Mouse (Mus musculus) kidney, embryonic 15.5 days (tissue): ENCODE data around the gene Uqcc2. TPM values are rescaled to one million over a fixed set of nuclear protein-coding genes. Genes with fewer than 3 reads are reported as not detected.

ENCODE experiments used
- ATAC-seq: fragments of 200-750 bp; cut with Nextera tagmentation; replicated peaks from 2 replicates; pipeline ENCODE4 v1.8.0; 2017; ENCODE audit warnings: moderate TSS enrichment; ENCODE audit not compliant: low FRiP score
- H3K27ac ChIP-seq: fragments of 300-500 bp; sonication (generic); 2 replicates; pipeline ENCODE4 v1.5.1; 2015; ENCODE audit warnings: mild to moderate bottlenecking, inconsistent platforms
- H3K27me3 ChIP-seq: fragments of 300-500 bp; sonication (generic); 2 replicates; pipeline ENCODE4 v1.6.1; 2015; ENCODE audit warnings: inconsistent platforms
- H3K36me3 ChIP-seq: fragments of 300-500 bp; sonication (generic); 2 replicates; pipeline ENCODE4 v1.6.1; 2015; ENCODE audit warnings: inconsistent platforms
- H3K4me1 ChIP-seq: fragments of 300-500 bp; sonication (generic); 2 replicates; pipeline ENCODE4 v1.6.1; 2015; ENCODE audit warnings: inconsistent platforms
- H3K4me2 ChIP-seq: fragments of 300-500 bp; sonication (generic); 2 replicates; pipeline ENCODE4 v1.6.1; 2015; ENCODE audit warnings: moderate library complexity, mild to moderate bottlenecking, inconsistent platforms
- H3K4me3 ChIP-seq: fragments of 300-500 bp; sonication (generic); replicated peaks from 2 replicates; pipeline ENCODE4 v1.5.1; 2015; ENCODE audit warnings: mild to moderate bottlenecking, inconsistent platforms
- H3K9ac ChIP-seq: fragments of 300-500 bp; sonication (generic); 2 replicates; pipeline ENCODE4 v1.6.1; 2015; ENCODE audit warnings: mild to moderate bottlenecking, inconsistent platforms
- H3K9me3 ChIP-seq: fragments of 300-500 bp; sonication (generic); replicated peaks from 2 replicates; pipeline ENCODE4 v1.6.1; 2016; ENCODE audit warnings: inconsistent platforms
- WGBS: fragments of 180-500 bp; shearing (Covaris S2); methylation state at CpG from one replicate; pipeline ENCODE4 v1.1.7; 2015; ENCODE audit warnings: mixed read lengths; 5-methylcytosine and 5-hydroxymethylcytosine counted together
- polyA plus RNA-seq: library from polyadenylated mRNA; unstranded; fragments of >200 nt; fragmentation: Nextera tagmentation; extraction: Ambion mirVana; gene quantifications from 2 replicates; pipeline ENCODE4 v1.2.1, GENCODE M21; 2015

Uqcc2 gene
- polyA plus RNA-seq, 1 experiment from 2014 or later, result 297 TPM

DNA sequence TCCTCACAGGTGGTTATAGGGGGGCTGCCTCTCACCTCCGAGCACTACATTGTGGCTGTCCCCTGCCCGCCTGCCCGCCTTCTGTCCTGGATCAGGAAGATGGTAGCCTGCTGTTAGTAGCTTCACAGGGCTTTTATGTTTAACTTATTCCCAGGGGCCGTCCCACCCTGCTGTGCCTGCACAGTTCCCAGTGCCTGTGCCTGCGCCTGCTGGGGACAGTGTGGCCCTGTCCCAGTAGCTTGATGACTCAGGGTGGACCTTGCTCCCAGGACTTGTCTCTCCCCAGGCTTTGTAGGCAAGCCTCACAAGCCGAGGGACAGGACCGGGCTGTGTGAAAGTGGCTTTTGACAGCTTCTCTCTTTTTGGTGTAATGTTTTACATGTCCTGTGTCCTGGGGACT lies 11.9 kb downstream of the Uqcc2 start:
- Histone ChIP-seq H3K27ac (no peak overlapping the region), H3K9ac (no peak overlapping the region)
- no peak; the same call in 1 of the 2 replicates for ATAC-seq

DNA sequence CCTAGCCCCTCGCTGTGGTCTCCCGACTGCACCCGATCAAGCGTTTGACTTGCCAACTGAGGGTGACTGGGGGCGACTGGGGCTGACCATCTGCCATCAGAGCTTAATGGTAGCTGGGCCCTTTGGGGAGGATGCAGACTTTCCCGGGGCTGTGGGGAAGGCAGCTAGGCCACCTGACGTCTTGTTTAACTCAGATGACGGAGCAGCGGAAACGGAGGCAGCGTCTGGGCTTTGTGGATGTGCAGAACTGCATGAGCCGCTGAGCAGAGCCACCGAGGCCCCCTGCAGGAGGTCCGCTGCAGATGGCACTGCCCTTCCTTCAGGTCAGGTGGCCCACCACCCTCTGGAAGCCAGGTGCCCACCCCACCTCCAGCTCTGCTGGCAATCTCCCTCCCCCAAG lies 12.4 kb downstream of the Uqcc2 start:
- Histone ChIP-seq H3K27ac (no peak overlapping the region), H3K9me3 (no peaks in the 10 kb centered on the region), H3K36me3 (peaks cover 80% of the 10 kb centered on the region), H3K27me3 (no peaks in the 10 kb centered on the region), H3K9ac (0 out of 2 replicates have a peak overlapping the region, but pooled peaks have one; percentile 29), H3K4me3 (no peak overlapping the region), H3K4me2 (no peak overlapping the region), H3K4me1 (peaks cover 36% of the 10 kb centered on the region)
- WGBS, result 53% methylated on average over 14 of the region's 14 CpGs
- ATAC-seq, result no peak

More for the DNA sequence above, 11.9 kb downstream of the Uqcc2 start:
- 84% methylated on average over 7 of the region's 7 CpGs for WGBS
- Histone ChIP-seq H3K4me3 (no peak overlapping the region), H3K4me1 (peaks cover 36% of the 10 kb centered on the region), H3K9me3 (no peaks in the 10 kb centered on the region), H3K27me3 (no peaks in the 10 kb centered on the region), H3K36me3 (peaks cover 76% of the 10 kb centered on the region), H3K4me2 (no peak overlapping the region)

DNA sequence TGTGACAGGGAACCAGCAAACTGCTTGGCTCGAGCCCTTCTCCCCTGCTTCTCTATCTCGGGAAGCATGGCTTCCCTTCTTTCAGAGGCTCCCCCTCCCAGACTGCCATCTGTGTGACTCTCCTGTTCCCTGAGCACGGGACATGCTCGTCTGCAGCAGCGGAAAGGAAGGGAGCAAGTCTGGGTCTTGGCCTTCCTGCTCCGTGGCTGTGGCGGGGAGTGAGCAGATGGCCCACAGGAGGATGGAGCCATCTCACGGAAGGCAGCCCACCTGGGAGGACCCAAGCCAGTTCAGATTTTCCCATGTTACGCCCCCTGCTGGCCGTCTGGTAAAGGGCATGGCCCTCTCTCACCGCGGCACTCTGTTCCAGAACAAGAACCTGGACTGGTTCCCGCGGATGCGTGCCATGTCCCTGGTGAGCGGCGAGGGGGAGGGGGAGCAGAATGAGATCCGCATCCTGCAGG lies 13.1 kb downstream of the Uqcc2 start:
- Histone ChIP-seq H3K27me3 (no peaks in the 10 kb centered on the region), H3K4me3 (no peak overlapping the region), H3K4me1 (peaks cover 32% of the 10 kb centered on the region), H3K27ac (peak overlapping the region; percentile 19; the same call in 1 of the 2 replicates), H3K9me3 (no peaks in the 10 kb centered on the region), H3K4me2 (0 out of 2 replicates have a peak overlapping the region, but pooled peaks have one; percentile 12), H3K9ac (0 out of 2 replicates have a peak overlapping the region, but pooled peaks have one; percentile 29), H3K36me3 (peaks cover 80% of the 10 kb centered on the region)
- 0 out of 2 replicates have a peak, but pooled peaks have one; percentile 14 for ATAC-seq
- 15% methylated on average over 18 of the region's 18 CpGs for WGBS

DNA sequence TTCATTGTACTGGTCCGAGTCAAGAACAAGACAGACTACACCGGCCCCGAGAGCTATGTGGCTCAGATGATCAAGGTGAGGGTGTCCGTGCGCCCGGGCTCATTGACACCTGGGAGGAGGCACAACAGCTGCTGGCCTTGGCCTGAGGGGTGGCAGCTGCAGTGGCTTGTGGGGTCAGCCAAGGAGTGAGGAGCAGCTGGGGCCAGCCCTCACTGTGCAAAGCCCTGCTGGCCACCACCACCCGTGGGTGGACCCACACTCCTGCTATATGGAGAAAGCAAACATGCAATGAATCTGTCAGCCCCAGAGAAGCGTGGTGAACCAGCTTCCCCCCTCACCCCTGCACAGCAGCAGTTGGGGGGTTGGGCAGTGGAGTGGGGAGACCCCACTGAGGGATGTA lies 13.8 kb downstream of the Uqcc2 start:
- H3K4me2 ChIP-seq, result no peak overlapping the region
- peaks cover 27% of the 10 kb centered on the region for H3K4me1 ChIP-seq
- H3K4me3 ChIP-seq, result no peak overlapping the region
- no peaks in the 10 kb centered on the region for H3K27me3 ChIP-seq
- ATAC-seq, result no peak
- peak overlapping the region; percentile 19; the same call in 1 of the 2 replicates for H3K27ac ChIP-seq
- peaks cover 80% of the 10 kb centered on the region for H3K36me3 ChIP-seq
- WGBS, result 42% methylated on average over 8 of the region's 8 CpGs
- no peak overlapping the region for H3K9ac ChIP-seq
- H3K9me3 ChIP-seq, result no peaks in the 10 kb centered on the region

DNA sequence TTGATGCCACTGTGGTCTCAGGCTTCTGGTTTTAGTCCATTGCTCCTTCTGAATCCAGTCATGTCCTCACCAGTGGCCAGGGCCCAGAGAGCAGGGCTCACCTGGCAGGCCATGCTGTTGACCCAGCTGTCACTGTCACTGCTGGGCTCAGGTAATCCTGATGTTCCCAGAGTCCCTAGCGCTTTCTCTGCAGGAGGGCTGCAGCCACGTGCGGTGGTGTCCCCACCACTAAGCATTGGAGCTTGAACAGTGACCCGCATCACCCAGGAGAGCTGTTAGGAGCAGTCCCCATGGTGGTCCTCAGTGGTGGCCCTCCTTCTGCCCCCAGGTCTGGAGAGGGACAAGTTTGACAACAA lies 14.2 kb downstream of the Uqcc2 start:
- Histone ChIP-seq H3K9ac (no peak overlapping the region), H3K4me3 (no peak overlapping the region), H3K9me3 (no peaks in the 10 kb centered on the region), H3K4me2 (no peak overlapping the region), H3K4me1 (peaks cover 26% of the 10 kb centered on the region), H3K27ac (no peak overlapping the region), H3K36me3 (peaks cover 80% of the 10 kb centered on the region), H3K27me3 (no peaks in the 10 kb centered on the region)
- 80% methylated on average over 4 of the region's 4 CpGs for WGBS
- no peak for ATAC-seq

DNA sequence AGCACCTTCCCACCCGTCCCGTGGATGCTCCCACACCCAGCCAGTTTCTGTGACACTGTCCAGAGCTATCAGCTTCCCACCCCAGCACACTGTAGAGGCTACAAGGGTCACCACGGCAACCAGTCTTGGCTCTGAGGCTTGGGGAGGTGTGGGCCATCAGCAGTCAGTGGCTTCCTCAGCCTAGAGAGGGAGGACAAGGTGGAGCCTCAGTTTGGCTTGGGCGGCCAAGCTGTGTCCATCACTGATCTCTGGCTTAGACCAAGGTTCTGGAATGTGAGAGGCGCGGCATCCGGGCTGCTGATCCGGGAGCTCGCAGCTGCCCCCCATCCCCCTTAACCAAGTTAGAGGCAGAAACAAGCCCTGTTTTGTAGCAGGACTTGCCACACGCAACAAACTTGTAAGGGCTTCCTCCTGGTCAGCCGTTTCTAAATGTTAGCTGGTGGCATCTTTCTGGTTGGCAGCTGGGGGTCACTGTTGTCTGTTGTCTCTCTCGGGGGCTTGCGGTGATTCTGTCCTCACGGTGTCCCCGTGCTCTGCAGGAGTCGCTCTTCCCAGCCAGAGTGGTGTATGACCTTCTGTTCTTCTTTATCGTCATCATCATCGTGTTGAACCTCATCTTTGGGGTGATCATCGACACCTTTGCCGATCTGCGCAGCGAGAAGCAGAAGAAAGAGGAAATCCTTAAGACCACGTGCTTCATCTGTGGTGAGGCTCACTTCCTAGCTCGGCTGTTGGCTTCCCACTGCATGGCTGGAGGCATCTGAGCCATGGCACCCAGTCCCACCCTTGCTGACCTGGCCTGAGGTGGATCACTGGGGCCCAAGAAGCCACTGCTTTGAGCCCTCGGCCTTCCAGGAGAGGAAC lies 14.8 kb downstream of the Uqcc2 start:
- H3K4me3 ChIP-seq, result no peak overlapping the region
- no peaks in the 10 kb centered on the region for H3K9me3 ChIP-seq
- peaks cover 80% of the 10 kb centered on the region for H3K36me3 ChIP-seq
- 81% methylated on average over 25 of the region's 25 CpGs for WGBS
- H3K4me2 ChIP-seq, result no peak overlapping the region
- H3K27me3 ChIP-seq, result no peaks in the 10 kb centered on the region
- no peak overlapping the region for H3K9ac ChIP-seq
- peaks cover 26% of the 10 kb centered on the region for H3K4me1 ChIP-seq
- no peak overlapping the region for H3K27ac ChIP-seq
- ATAC-seq, result no peak

DNA sequence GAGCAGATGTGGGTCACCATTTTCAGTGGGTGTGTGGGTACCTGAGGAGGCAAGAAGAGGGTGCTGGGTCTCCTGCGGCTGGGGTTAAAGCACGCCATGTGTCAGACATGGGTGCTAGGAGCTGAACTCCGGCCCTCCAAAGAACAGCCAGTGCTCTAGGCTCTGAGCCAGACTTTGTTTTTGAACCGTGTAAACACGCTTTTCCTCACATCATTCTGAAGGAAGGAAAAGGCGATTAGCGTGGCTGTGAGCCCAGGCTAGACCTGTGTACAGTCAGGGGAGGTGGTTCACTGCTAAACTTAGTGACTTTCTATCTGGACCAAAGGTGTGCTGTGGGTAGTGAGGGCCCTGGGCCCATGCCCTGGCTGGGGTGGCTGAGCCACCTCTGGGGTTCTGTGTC lies 23.6 kb downstream of the Uqcc2 start:
- ATAC-seq, result no peak
- H3K9ac ChIP-seq, result no peak overlapping the region
- 90% methylated on average over 7 of the region's 7 CpGs for WGBS
- H3K4me2 ChIP-seq, result no peak overlapping the region
- 0 out of 2 replicates have a peak, but pooled peaks cover 2% of the 10 kb centered on the region for H3K4me1 ChIP-seq
- no peak overlapping the region for H3K4me3 ChIP-seq
- H3K36me3 ChIP-seq, result peaks cover 64% of the 10 kb centered on the region
- no peaks in the 10 kb centered on the region for H3K9me3 ChIP-seq
- H3K27me3 ChIP-seq, result no peaks in the 10 kb centered on the region
- H3K27ac ChIP-seq, result no peak overlapping the region

DNA sequence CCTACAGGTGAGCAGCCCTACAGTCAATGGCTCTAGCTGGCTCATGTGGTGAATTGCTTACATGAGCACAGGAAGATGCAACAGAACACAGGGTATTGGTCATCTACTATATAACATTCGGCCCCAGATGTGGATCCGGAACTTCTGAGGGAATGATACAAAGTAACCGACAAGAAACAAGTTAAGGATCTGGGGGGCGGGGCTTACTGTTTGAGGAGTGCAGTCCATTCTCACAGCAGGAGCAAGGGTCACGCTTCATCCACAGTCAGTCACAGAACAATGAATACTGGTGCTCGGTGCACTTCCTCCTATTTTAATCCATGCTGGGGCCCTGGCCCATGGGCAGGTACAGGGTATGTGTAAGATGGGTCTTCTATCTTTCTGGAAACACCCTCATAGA lies 25.8 kb downstream of the Uqcc2 start:
- Histone ChIP-seq H3K9me3 (no peaks in the 10 kb centered on the region), H3K4me2 (no peak overlapping the region), H3K4me3 (no peak overlapping the region), H3K27ac (no peak overlapping the region), H3K9ac (no peak overlapping the region), H3K36me3 (peaks cover 50% of the 10 kb centered on the region), H3K27me3 (no peaks in the 10 kb centered on the region), H3K4me1 (no peaks in the 10 kb centered on the region)
- no peak for ATAC-seq
- 75% methylated on average over 6 of the region's 6 CpGs for WGBS

DNA sequence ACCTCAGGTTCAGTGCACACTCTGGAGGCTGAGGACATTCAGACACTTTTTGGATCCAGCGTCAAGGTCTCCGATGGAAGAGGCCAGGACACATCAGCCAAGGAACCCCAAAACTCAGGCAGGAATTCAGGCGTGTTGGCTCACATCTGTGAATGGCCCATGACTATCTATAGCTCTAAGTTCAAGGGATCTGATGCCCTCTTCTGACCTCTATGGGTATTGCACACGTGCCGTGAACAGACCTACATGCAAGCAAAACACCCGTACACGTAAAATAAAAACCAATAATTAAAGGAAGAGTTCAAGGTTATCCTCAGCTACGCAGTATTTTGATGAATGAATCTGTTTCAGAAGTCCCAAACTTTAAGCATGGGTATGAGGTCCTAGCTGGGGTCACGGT lies 27.0 kb downstream of the Uqcc2 start:
- H3K27me3 ChIP-seq, result no peaks in the 10 kb centered on the region
- no peak for ATAC-seq
- peaks cover 47% of the 10 kb centered on the region for H3K36me3 ChIP-seq
- no peak overlapping the region for H3K4me3 ChIP-seq
- H3K9me3 ChIP-seq, result no peaks in the 10 kb centered on the region
- H3K4me1 ChIP-seq, result no peaks in the 10 kb centered on the region
- H3K27ac ChIP-seq, result no peak overlapping the region
- 82% methylated on average over 9 of the region's 9 CpGs for WGBS
- H3K4me2 ChIP-seq, result no peak overlapping the region
- no peak overlapping the region for H3K9ac ChIP-seq

DNA sequence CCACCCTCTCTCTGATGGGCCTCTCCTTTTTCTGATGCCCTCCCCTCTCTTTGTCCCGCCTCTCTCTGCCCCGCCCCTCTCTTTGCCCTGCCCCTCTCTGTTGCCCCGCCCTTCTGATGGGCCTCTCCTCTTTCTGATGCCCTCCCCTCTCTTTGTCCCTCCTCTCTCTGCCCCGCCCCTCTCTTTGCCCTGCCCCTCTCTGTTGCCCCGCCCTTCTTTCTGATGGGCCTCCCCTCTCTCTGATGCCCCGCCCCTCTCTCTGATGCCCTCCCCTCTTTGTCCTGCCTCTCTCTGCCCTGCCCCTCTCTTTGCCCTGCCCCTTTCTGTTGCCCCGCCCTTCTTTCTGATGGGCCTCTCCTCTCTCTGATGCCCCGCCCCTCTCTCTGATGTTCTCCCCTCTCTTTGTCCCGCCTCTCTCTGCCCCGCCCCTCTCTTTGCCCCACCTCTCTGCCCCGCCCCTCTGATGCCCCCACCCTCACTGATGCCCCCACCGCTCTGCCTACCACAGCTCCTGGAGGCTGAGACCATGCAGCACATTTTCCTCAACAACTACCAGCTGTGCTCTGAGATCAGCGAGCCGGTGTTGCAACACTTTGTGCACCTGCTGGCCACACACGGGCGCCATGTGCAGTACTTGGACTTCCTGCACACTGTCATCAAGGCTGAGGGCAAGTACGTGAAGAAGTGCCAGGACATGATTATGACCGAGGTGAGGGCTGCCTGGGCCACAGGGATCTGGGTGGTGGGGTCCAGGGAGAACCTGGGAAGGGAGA lies 27.8 kb downstream of the Uqcc2 start:
- H3K4me2 ChIP-seq, result no peak overlapping the region
- H3K9ac ChIP-seq, result no peak overlapping the region
- no peaks in the 10 kb centered on the region for H3K27me3 ChIP-seq
- no peaks in the 10 kb centered on the region for H3K9me3 ChIP-seq
- H3K36me3 ChIP-seq, result peaks cover 39% of the 10 kb centered on the region
- ATAC-seq, result no peak
- H3K4me1 ChIP-seq, result no peaks in the 10 kb centered on the region
- no peak overlapping the region for H3K4me3 ChIP-seq
- WGBS, result 73% methylated on average over 17 of the region's 18 CpGs
- no peak overlapping the region for H3K27ac ChIP-seq

DNA sequence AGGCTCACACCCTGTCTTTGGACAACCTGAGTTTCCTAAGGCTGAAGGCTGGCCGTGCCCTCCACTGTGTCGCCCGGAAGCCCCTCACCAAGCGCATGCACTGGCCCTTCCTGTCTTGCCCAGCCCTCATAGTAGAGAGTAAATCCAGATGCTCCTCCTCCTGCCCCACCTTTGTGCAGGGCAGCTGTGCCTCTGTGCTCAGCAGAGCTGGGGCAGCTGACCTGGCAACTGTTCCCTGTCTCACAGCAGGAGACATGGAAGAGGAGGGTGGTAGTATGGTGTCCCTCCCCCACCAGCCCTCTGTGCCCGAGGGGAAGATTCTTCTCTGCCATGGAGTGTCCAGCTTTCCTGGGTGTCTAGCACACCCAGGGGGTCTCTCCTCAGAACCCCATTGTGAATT lies 32.0 kb downstream of the Uqcc2 start:
- peaks cover 35% of the 10 kb centered on the region for H3K36me3 ChIP-seq
- WGBS, result 73% methylated on average over 5 of the region's 5 CpGs
- no peak overlapping the region for H3K4me3 ChIP-seq
- H3K4me1 ChIP-seq, result no peaks in the 10 kb centered on the region
- H3K9me3 ChIP-seq, result no peaks in the 10 kb centered on the region
- no peaks in the 10 kb centered on the region for H3K27me3 ChIP-seq
- ATAC-seq, result no peak
- H3K27ac ChIP-seq, result no peak overlapping the region
- no peak overlapping the region for H3K4me2 ChIP-seq
- no peak overlapping the region for H3K9ac ChIP-seq

DNA sequence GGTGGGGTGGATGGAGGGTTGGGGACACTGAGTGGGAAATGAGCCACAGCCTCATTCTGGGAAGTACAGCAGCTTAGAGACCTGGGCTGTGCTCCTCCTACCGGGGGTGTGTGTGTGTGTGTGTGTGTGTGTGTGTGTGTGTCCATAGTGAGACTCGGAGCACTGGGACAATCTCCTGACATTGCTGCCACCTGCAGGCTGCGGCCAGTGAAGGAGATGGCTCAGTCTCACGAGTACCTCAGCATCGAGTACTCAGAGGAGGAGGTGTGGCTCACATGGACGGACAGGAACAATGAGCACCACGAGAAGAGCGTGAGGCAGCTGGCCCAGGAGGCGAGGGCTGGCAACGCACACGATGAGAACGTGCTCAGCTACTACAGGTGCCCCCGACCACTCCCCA lies 38.0 kb downstream of the Uqcc2 start:
- Histone ChIP-seq H3K27me3 (no peaks in the 10 kb centered on the region), H3K9ac (no peak overlapping the region), H3K4me1 (no peaks in the 10 kb centered on the region), H3K27ac (no peak overlapping the region), H3K9me3 (no peaks in the 10 kb centered on the region), H3K36me3 (peaks cover 48% of the 10 kb centered on the region), H3K4me3 (no peak overlapping the region), H3K4me2 (no peak overlapping the region)
- peak; percentile 42; the same call in 1 of the 2 replicates for ATAC-seq
- WGBS, result 33% methylated on average over 13 of the region's 13 CpGs
